In genomic region chr11:112400069-112400468, GRCm38 (mm10) we compare ENCODE assay signal across 21 mouse cellular contexts.
DNase-seq lines count a peak whose midpoint lies in the region; ATAC-seq lines count a peak whose summit lies in the region.
"Had no signal": no experiment of that assay in that cellular context is flagged by ENCODE, and none has a peak within 500 bp of the region (broad histone marks: within the 10 kb centered on the region; RNA-seq: fewer than 3 reads in every experiment).

No protein-coding gene starts in this region.

- no peak for DNase-seq in frontal cortex, postnatal 10 days (ENCODE audit: low spot score in 2 of 2)
- peak; percentile 1 for DNase-seq in left cerebral cortex, adult 11 months (ENCODE audit: low spot score)
- no peak for DNase-seq in left cerebral cortex, postnatal 10 days (ENCODE audit: extremely low spot score in 1 of 2, low spot score in 2 of 2)
- peak; percentile 5 to 9 for DNase-seq in right cerebral cortex, adult 2 months (ENCODE audit: low spot score in 2 of 2)
- no peak for DNase-seq in right cerebral cortex, postnatal 4 days
- DNase-seq in left cerebral cortex, postnatal 25 days (ENCODE audit: low spot score in 2 of 2) = peak; percentile 2 to 52
- DNase-seq in ovary, postnatal 10 days (ENCODE audit: low spot score) = no peak
- DNase-seq: adrenal gland, adult 2 months; adrenal gland, postnatal 14 days; B cell, adult 2 months; cerebellum, adult 11-12 months; cerebellum, adult 8-10 months; cerebellum, postnatal 10 days; cerebellum, postnatal 36 days; embryo, embryonic 11 days; forebrain, postnatal 0 days; gastrocnemius, adult 2 months; gastrocnemius, postnatal 14 days; heart, adult 11 months had no signal

- intact Hi-C loops in left cerebral cortex, postnatal 10 days (cut with DNase I) = no loop called here
- intact Hi-C loops in left cerebral cortex, postnatal 25 days (cut with DNase I) = no loop called here

- ATAC-seq in frontal cortex, adult (ENCODE audit: low TSS enrichment) = peak; percentile 99
- ATAC-seq: forebrain, embryonic 14.5 days; forebrain, postnatal 0 days had no signal

Comparison
In these comparisons a context has a peak if more than half of its experiments do, and no peak if none do; other contexts are left out.
1. DNase-seq: peak in left cerebral cortex, adult 11 months (single experiment), right cerebral cortex, adult 2 months (2 of 2) and left cerebral cortex, postnatal 25 days (2 of 2); none in frontal cortex, postnatal 10 days (0 of 2), left cerebral cortex, postnatal 10 days (0 of 2), right cerebral cortex, postnatal 4 days (single experiment) and ovary, postnatal 10 days (single experiment).